Mouse (Mus musculus) cerebellum, adult 8-10 months (tissue): ENCODE measurements around the gene Gstp3.
A peak's percentile ranks its signal among the peaks of the same experiment; 100 is the strongest.
"Not testable (repeated sequence)": the region's sequence is repeated elsewhere in the genome, so short reads cannot be mapped to it uniquely, and the experiment has no call there.

Experiments
- DNase-seq: peaks from one replicate; pipeline ENCODE4 v3.0.0; 2022

The Gstp3 gene

DNA sequence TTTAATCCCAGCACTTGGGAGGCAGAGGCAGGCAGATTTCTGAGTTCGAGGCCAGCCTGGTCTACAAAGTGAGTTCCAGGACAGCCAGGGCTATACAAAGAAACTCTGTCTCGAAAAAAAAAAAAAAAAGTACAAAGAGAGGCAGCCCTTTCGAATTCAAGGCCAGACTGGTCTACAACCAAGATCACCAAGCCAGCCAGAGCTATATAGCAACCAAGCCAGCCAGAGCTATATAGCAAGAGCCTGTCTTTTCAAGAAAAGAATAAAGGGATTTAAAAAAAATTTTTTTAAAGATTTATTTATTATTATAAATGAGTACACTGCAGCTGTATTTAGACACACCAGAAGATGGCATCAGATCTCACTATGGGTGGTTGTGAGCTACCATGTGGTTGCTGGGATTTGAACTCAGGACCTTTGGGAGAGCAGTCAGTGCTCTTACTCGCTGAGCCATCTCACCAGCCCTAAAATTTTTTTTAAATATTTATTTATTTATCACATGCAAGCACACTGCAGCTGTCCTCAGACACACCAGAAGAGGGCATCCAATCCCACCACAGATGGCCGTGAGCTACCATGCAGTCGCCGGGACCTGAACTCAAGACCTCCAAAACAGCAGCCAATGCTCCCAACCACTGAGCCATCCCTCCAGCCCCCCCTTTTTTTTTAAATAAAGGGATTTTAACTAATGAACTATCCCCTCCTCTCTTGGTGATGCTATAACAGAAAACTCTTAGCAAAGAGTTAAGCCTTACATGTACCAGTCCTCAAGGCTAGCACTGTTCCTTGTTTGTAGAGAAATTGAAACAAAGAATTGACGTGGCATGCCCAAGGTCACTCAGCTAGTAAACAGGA is 902 bp upstream of the Gstp3 start:
- not testable (repeated sequence) for DNase-seq

- DNase-seq = no peak
Measured at GRCm38 (mm10) chr19:4058581-4058980, 788 bp downstream of the Gstp3 start.

DNA sequence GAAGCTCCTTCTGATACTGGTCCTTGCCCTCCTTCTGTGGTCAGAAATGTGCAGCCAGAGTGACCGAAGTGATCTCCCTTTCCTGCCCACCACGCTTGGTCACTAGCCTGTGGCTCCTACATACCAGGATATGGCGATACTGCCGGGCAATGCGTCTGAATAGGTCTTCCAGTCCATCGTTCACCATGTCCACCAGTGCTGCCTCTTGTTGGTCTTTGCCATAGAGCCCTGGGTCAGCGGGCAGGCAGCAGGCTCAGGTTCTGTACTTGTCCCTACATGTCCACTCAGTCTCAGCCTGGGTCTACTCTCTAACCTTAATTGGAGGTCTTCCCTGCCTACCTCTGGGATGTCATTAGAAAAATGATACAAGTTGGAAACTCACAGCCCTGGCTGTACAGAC is 1.4 kb downstream of the Gstp3 start:
- no peak for DNase-seq

GRCm38 (mm10) chr19:4057389-4057788 is 2.0 kb downstream of the Gstp3 start:
- no peak for DNase-seq

GRCm38 (mm10) chr19:4056727-4057126 is 2.6 kb downstream of the Gstp3 start:
- no peak for DNase-seq

DNA sequence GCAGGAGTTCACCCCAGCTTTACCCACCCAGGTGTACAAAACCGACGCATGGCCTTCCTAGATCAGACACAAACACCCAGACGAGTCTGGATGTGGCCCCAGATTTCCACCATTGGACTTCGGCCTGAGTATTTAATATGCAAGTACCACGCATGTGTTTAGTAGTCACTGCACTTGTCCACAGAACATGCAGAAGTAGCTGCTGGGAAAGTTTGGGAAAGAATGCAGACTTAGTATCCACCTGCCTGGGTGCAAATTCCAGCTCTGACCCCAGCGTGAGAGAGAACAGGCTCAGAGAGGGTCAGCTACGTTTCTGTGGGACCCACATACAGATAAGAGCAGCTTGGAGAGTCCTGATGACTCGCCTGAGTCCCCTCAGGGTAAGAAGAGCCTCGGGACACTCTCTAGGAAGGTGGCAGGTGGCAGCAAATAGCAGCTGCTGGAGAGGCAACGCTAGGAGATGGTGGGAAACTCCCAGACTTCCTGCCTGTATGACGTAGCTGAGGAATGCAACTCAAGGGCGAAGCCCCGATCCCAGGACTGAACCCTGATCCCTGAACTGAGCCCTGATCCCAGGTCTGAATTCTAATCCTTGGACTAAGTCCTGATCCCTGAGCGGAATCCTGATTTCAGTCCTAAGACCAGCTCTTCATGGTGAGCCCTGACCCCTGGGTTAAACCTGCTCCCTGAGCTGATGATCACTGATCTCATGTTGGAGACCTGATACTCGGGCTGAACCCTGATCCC is 3.2 kb downstream of the Gstp3 start:
- DNase-seq = no peak

DNA sequence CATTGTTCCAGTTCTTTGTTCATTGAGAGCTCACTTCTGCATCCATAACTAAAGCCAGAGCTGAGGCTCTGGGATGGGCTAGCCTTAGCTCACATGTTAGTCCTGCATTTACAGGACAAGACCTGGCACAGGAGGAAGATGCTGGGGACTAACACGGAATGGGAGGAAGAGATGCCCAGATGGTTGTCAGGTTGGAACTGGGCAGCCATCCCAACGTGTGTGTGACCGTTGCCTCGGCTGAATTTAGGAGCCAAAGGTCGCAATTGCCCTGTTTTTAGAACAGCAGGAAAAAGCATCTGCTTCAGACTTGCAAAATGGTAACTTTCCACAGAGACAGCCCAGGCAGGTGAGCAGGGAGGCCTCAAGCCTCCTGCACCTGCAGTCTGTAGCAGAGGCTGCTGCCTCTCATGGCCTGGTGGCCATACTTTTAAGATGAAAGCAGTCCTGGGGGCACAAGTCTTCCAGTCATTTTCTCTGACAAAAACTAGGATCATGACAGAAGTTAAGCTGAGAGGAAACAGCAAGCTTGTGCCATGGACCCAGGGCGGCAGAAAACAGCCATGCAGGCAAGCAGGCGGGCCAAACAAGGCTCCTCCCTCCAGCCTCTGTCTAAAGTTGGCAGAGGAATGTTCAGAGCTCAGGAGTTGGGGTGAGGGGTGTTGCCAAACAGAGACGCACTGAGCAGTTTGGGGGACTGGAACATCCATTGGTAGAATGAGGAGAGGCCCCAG is 4.0 kb downstream of the Gstp3 start:
- DNase-seq = peak; percentile 69

DNA sequence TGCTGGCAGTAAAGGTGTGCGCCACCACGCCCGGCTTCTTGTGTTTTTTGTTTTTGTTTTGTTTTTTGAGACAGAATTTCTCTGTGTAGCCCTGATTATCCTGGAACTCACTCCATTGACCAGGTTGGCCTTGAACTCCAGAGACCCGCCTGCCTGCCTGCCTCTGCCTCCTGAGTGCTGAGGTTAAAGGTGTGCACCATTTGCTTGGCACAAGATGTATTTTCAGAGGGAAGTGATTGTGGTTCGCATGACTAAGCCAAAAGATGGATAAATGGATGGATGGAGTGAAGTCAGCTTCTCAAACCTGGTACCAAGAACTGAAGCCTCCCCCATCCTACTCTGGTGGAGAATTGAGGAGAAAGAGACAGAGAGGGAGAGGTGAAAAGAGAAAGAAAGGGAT is 4.8 kb downstream of the Gstp3 start:
- DNase-seq = no peak

GRCm38 (mm10) chr19:4052516-4053030 is 6.8 kb downstream of the Gstp3 start:
- no peak for DNase-seq

DNA sequence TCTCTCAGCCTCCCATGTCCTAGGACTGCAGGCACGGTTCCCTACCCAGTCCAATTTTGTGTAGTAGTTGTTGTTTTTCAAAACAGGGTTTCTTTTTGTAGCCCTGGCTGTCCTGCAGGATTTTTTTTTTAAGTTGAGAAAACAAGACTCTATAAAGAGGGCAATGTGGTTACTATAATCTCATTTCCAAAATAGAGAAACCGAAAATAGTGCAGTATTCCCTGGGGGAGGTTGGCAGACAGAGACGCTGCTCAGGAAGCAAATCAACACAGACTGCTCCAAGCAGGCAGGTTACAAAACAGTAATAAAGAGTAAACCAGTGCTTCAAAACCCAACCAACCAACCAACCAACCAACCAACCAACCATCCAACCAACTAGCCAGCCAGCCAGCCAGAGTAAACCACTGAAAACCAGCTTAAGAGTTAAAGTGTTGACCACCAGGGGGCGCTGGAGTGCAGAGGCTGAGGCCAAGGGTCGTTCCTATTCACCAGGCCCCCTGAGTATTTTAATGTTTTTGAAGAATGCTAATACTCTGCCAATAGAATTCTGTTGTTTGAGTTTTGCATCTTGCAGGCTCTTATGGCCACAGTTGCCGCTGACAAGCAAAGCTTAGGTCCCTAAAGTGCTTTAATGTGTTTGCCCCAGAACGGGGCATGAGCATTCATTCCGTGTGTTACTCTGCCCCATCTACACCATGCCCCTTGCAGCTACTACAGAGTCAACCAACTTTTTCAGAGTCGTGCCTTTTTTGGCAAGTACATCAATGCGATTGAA is 7.4 kb downstream of the Gstp3 start:
- peak; percentile 69 for DNase-seq

GRCm38 (mm10) chr19:4051016-4051415 is 8.4 kb downstream of the Gstp3 start:
- no peak for DNase-seq

- DNase-seq = not testable (repeated sequence)
Measured at GRCm38 (mm10) chr19:4049069-4049468, 10.3 kb downstream of the Gstp3 start.

GRCm38 (mm10) chr19:4047859-4048258 is 11.5 kb downstream of the Gstp3 start:
- peak; percentile 87 for DNase-seq

DNA sequence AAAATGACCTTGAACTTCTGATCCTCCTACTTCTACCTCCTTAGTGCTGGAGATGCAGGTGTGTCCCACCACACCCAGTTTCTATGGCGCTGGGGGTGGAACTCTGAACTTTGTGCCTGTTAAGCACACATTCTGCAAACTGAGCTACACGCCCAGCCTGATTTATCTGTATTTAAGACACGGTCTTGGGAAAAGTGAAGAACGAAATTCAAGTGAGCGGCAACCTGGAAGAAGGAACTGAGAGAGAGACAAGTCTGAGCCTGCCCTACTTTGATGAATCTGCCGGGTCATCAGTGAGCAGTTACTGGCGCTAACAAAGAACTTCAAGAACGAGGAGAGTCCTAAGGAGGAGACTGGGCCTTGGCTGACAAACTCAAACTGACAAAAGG is 12.5 kb downstream of the Gstp3 start:
- no peak for DNase-seq

- DNase-seq = peak; percentile 78
Measured at GRCm38 (mm10) chr19:4045966-4046865, 13.2 kb downstream of the Gstp3 start, which contains the start of gene Gstp2. Gstp2 (minus strand) TSS chr19:4046023.

GRCm38 (mm10) chr19:4044109-4044508 is 15.3 kb downstream of the Gstp3 start:
- not testable (repeated sequence) for DNase-seq

GRCm38 (mm10) chr19:4042124-4042523 is 17.2 kb downstream of the Gstp3 start:
- no peak for DNase-seq

GRCm38 (mm10) chr19:4041500-4041899 is 17.9 kb downstream of the Gstp3 start:
- not testable (repeated sequence) for DNase-seq

DNA sequence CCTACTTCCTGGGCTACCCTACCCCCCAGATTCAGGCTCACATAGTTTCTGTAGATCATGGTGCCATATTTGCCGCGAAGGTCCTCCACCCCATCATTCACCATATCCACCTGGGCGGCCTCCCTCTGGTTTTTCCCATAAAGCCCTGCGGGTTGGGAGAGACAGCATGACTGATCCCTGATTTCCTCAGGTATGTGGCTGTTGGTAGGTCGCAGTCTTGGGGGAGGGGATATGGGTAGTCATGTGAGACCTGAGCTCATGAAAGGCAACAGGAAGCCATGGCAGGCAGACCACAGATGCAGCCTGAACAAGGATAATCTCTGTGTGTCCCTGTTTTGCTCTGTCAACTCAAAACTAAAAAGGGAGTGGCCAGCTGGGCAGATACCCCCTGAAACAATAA is 18.4 kb downstream of the Gstp3 start:
- DNase-seq = not testable (repeated sequence)

- DNase-seq = peak; percentile 81
Measured at GRCm38 (mm10) chr19:4037788-4038232, 21.6 kb downstream of the Gstp3 start, which contains the start of gene Gstp1. Gstp1 (minus strand) TSS chr19:4037985.
